Mouse (Mus musculus) right cerebral cortex, postnatal 36 days (tissue): Measurements from ENCODE around the gene Naga.

Experiments
- DNase-seq, 2 experiments: peaks; one replicate each; pipeline ENCODE4 v3.0.0; 2022; ENCODE audit warnings: low spot score in 2 of 2, mixed read lengths in 1 of 2

Naga gene

GRCm38 (mm10) chr15:82339150-82339549 is 425 bp upstream of the Naga start:
- DNase-seq = no peak

- no peak for DNase-seq
Observed at GRCm38 (mm10) chr15:82337875-82338274, 850 bp downstream of the Naga start.

- no peak for DNase-seq
Observed at GRCm38 (mm10) chr15:82336629-82337028, 2.1 kb downstream of the Naga start.

GRCm38 (mm10) chr15:82335194-82335593 is 3.5 kb downstream of the Naga start:
- DNase-seq = no peak

GRCm38 (mm10) chr15:82325382-82325781 is 13.3 kb downstream of the Naga start:
- no peak for DNase-seq

GRCm38 (mm10) chr15:82322195-82322594 is 16.5 kb downstream of the Naga start:
- DNase-seq = no peak

GRCm38 (mm10) chr15:82319613-82320012 is 19.1 kb downstream of the Naga start:
- no peak for DNase-seq

GRCm38 (mm10) chr15:82317839-82318238 is 20.9 kb downstream of the Naga start:
- DNase-seq = no peak

- no peak for DNase-seq
Observed at GRCm38 (mm10) chr15:82308416-82308815, 30.3 kb downstream of the Naga start.

GRCm38 (mm10) chr15:82307107-82307506 is 31.6 kb downstream of the Naga start:
- no peak for DNase-seq

GRCm38 (mm10) chr15:82298764-82299561 is 39.8 kb downstream of the Naga start, which contains the start of gene Wbp2nl:
TSS of gene Wbp2nl (plus strand) at chr15:82298954.
- DNase-seq = no peak

GRCm38 (mm10) chr15:82294059-82294458 is 44.7 kb downstream of the Naga start:
- DNase-seq = no peak

GRCm38 (mm10) chr15:82293271-82293711 is 45.4 kb downstream of the Naga start:
- DNase-seq = no peak

GRCm38 (mm10) chr15:82292851-82293250 is 45.9 kb downstream of the Naga start:
- no peak for DNase-seq

GRCm38 (mm10) chr15:82290252-82290651 is 48.5 kb downstream of the Naga start:
- no peak for DNase-seq

GRCm38 (mm10) chr15:82286157-82286556 is 52.6 kb downstream of the Naga start:
- no peak for DNase-seq

- no peak for DNase-seq
Observed at GRCm38 (mm10) chr15:82280638-82281037, 58.1 kb downstream of the Naga start.
